Mouse (Mus musculus) embryonic facial prominence, embryonic 11.5 days (tissue): Measurements from ENCODE around the gene Sidt2. TPM values are rescaled to one million over a fixed set of nuclear protein-coding genes. Genes with fewer than 3 reads are reported as not detected.

Source experiments
- ATAC-seq: fragments of 200-750 bp; cut with Nextera tagmentation; replicated peaks from 2 replicates; pipeline ENCODE4 v1.8.0; 2017; ENCODE audit warnings: low read depth; ENCODE audit not compliant: insufficient number of reproducible peaks, low FRiP score, low TSS enrichment
- DNase-seq: peaks from one replicate; pipeline ENCODE4 v3.0.0-alpha.2; 2015; ENCODE audit warnings: low spot score
- H3K27ac ChIP-seq: fragments of 300-500 bp; sonication (generic); replicated peaks from 2 replicates; pipeline ENCODE4 v1.5.1; 2014; ENCODE audit warnings: mild to moderate bottlenecking, low read depth, low read length, control low read depth
- H3K27me3 ChIP-seq: fragments of 300-500 bp; sonication (generic); 2 replicates; pipeline ENCODE4 v1.6.1; 2014; ENCODE audit warnings: mild to moderate bottlenecking, low read length, moderate library complexity, mixed read lengths; ENCODE audit not compliant: control insufficient read depth, insufficient read depth
- H3K36me3 ChIP-seq: fragments of 300-500 bp; sonication (generic); replicated peaks from 2 replicates; pipeline ENCODE4 v1.6.1; 2014; ENCODE audit warnings: low read depth, mild to moderate bottlenecking, low read length, moderate library complexity, mixed read lengths; ENCODE audit not compliant: control insufficient read depth, insufficient read depth
- H3K4me1 ChIP-seq: fragments of 300-500 bp; sonication (generic); 2 replicates; pipeline ENCODE4 v1.6.1; 2014; ENCODE audit warnings: low read length, mixed read lengths; ENCODE audit not compliant: control insufficient read depth, insufficient read depth
- H3K4me2 ChIP-seq: fragments of 300-500 bp; sonication (generic); 2 replicates; pipeline ENCODE4 v1.6.1; 2014; ENCODE audit warnings: low read depth, mild to moderate bottlenecking, control low read depth, low read length, moderate library complexity
- H3K4me3 ChIP-seq: fragments of 300-500 bp; sonication (generic); 2 replicates; pipeline ENCODE4 v1.5.1; 2014; ENCODE audit warnings: low read depth, low read length, control low read depth
- H3K9ac ChIP-seq: fragments of 300-500 bp; sonication (generic); replicated peaks from 2 replicates; pipeline ENCODE4 v1.6.1; 2014; ENCODE audit warnings: mild to moderate bottlenecking, control low read depth, low read length
- H3K9me3 ChIP-seq: fragments of 300-500 bp; sonication (generic); replicated peaks from 2 replicates; pipeline ENCODE4 v1.6.1; 2016; ENCODE audit warnings: mild to moderate bottlenecking, low read length, inconsistent platforms, mixed read lengths; ENCODE audit not compliant: control insufficient read depth
- WGBS: fragments of 180-500 bp; shearing (Covaris S2); extraction: QIAGEN DNeasy Blood & Tissue Kit; methylation state at CpG from one replicate; pipeline ENCODE4 v1.1.7; 2014; 5-methylcytosine and 5-hydroxymethylcytosine counted together
- polyA plus RNA-seq: library from polyadenylated mRNA; unstranded; fragments of >200 nt; fragmentation: Nextera tagmentation; extraction: Ambion mirVana; gene quantifications from 2 replicates; pipeline ENCODE4 v1.2.1, GENCODE M21; 2014

The Sidt2 gene
- polyA plus RNA-seq, 1 experiment from 2014 or later, result 23.8 TPM

- H3K27me3 ChIP-seq, result no peaks in the 10 kb centered on the region
- no peak overlapping the region for H3K4me2 ChIP-seq
- no peak overlapping the region for H3K27ac ChIP-seq
- H3K4me3 ChIP-seq, result no peak overlapping the region
- no peaks in the 10 kb centered on the region for H3K4me1 ChIP-seq
- DNase-seq (no peak), ATAC-seq (no peak)
- H3K36me3 ChIP-seq, result peaks cover 6% of the 10 kb centered on the region
- no peaks in the 10 kb centered on the region for H3K9me3 ChIP-seq
- WGBS, result 89% methylated on average over 13 of the region's 13 CpGs
- H3K9ac ChIP-seq, result no peak overlapping the region
Observed at GRCm38 (mm10) chr9:45945721-45946120, 9.3 kb downstream of the Sidt2 start.

DNA sequence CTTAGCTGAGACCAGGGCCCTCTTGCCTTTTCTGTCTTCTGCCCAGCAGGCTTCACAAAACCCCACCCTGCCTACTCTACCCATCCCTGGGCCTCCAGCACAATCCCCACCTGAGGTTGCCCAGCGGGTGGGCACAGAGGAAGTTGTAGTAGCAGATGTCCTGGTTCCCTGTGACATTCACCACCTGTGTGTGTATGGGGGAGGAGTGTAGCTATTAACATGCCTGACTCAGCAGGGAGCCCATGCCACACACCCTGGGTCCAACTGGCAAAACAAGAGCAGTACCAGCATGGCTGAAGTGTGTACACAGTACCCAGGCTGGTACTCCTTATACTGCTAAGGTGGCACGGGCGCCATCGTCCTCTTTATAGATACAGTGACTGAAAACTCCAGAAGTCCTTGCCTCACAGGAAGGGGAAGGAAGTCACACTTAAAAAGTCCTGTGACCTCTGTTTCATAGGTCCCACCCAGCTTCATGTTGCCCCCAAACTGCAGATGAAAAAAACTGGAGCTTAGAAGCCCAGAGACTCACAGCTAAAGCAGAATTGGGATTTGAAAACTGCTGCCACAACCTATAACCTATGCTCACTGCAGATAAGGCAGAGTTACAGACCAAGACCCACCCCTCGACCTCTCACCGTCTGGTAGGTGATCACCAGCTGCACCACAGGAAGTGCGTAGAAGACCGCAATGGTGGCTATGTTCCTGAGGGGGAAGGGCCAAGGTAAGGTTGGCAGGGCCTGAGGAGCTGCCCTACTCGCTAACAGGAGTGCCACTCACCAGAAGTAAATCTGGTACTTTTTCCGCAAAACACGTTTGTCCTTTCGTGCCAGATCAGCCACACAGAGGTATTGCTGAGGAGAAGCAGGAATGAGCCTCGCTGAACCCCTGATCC lies 10.3 kb downstream of the Sidt2 start:
- H3K4me1 ChIP-seq, result no peaks in the 10 kb centered on the region
- 84% methylated on average over 13 of the region's 13 CpGs for WGBS
- no peaks in the 10 kb centered on the region for H3K9me3 ChIP-seq
- no peak for DNase-seq
- no peaks in the 10 kb centered on the region for H3K27me3 ChIP-seq
- H3K27ac ChIP-seq, result no peak overlapping the region
- no peak overlapping the region for H3K9ac ChIP-seq
- H3K4me3 ChIP-seq, result no peak overlapping the region
- H3K4me2 ChIP-seq, result no peak overlapping the region
- no peak for ATAC-seq
- peaks cover 6% of the 10 kb centered on the region for H3K36me3 ChIP-seq

GRCm38 (mm10) chr9:45943628-45944505 lies 11.2 kb downstream of the Sidt2 start:
- Histone ChIP-seq H3K4me1 (no peaks in the 10 kb centered on the region), H3K27ac (no peak overlapping the region), H3K36me3 (peaks cover 6% of the 10 kb centered on the region), H3K27me3 (no peaks in the 10 kb centered on the region), H3K4me3 (no peak overlapping the region), H3K9ac (no peak overlapping the region), H3K9me3 (no peaks in the 10 kb centered on the region), H3K4me2 (no peak overlapping the region)
- ATAC-seq, result peak; percentile 35; the same call in 1 of the 2 replicates
- 92% methylated on average over 8 of the region's 8 CpGs for WGBS
- no peak for DNase-seq

- Histone ChIP-seq H3K4me2 (no peak overlapping the region), H3K27ac (no peak overlapping the region), H3K36me3 (peaks cover 2% of the 10 kb centered on the region), H3K4me1 (no peaks in the 10 kb centered on the region), H3K4me3 (no peak overlapping the region), H3K9me3 (no peaks in the 10 kb centered on the region), H3K9ac (no peak overlapping the region), H3K27me3 (no peaks in the 10 kb centered on the region)
- 88% methylated on average over 8 of the region's 8 CpGs for WGBS
- no peak for ATAC-seq
- DNase-seq, result no peak
Observed at GRCm38 (mm10) chr9:45942916-45943315, 12.1 kb downstream of the Sidt2 start.

- H3K9ac ChIP-seq, result no peak overlapping the region
- peaks cover 2% of the 10 kb centered on the region for H3K36me3 ChIP-seq
- H3K27ac ChIP-seq, result no peak overlapping the region
- WGBS, result 92% methylated on average over 16 of the region's 16 CpGs
- DNase-seq, result no peak
- no peak overlapping the region for H3K4me3 ChIP-seq
- no peak for ATAC-seq
- H3K9me3 ChIP-seq, result no peaks in the 10 kb centered on the region
- H3K4me1 ChIP-seq, result no peaks in the 10 kb centered on the region
- no peaks in the 10 kb centered on the region for H3K27me3 ChIP-seq
- no peak overlapping the region for H3K4me2 ChIP-seq
Observed at GRCm38 (mm10) chr9:45942464-45942863, 12.6 kb downstream of the Sidt2 start.

DNA sequence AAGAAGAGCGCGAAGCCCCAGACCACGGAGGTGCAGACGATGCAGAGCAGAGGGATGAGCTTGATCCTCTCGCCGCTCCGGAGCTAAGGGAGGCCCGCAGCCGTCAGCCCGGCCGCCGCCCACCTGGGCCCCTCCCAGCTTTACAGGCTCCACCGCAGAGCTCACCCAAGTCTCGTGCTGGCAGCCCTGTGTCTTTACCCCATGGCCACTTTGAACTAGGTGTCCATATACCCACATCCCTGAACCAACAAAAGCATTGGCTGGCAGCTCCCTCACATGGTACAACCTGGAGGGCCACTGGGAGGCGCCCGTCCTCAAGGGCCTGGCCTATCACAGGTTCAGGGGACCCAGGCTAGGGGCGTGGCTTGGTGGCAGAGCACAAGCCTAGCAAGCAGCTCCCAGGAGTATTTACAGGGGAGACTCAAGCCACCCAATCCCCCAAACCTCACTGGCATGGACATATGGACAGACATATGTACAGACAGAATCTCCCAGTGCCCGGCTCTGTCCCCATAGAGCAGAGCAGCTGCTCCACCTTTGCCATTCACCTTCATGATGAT lies 13.6 kb downstream of the Sidt2 start:
- ATAC-seq (no peak), DNase-seq (no peak)
- no peaks in the 10 kb centered on the region for H3K27me3 ChIP-seq
- no peak overlapping the region for H3K4me2 ChIP-seq
- no peaks in the 10 kb centered on the region for H3K9me3 ChIP-seq
- peaks cover 2% of the 10 kb centered on the region for H3K36me3 ChIP-seq
- H3K27ac ChIP-seq, result no peak overlapping the region
- no peak overlapping the region for H3K4me3 ChIP-seq
- WGBS, result 60% methylated on average over 18 of the region's 18 CpGs
- no peaks in the 10 kb centered on the region for H3K4me1 ChIP-seq
- H3K9ac ChIP-seq, result no peak overlapping the region

DNA sequence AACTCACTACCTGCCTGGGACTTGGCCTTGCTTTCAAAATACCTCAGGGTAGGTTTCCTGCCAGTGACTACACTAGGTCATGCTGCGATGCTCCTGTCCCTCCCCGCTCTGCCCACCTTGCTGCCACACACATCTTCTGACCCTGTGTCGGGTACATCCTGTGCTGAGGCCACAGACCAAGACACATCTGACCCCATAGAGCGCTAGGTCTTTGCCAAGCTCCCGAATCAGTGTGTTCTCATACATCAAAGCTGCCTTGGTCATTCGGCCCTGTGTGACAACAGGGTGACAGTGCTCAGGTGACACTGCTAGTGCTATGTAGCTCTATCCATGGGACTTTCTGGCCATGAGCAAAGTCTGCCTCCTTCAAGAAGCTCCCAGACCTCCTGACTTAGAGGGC lies 15.3 kb downstream of the Sidt2 start:
- 84% methylated on average over 6 of the region's 6 CpGs for WGBS
- H3K9me3 ChIP-seq, result no peaks in the 10 kb centered on the region
- ATAC-seq (no peak), DNase-seq (no peak)
- H3K4me3 ChIP-seq, result no peak overlapping the region
- no peak overlapping the region for H3K27ac ChIP-seq
- H3K9ac ChIP-seq, result no peak overlapping the region
- H3K4me2 ChIP-seq, result no peak overlapping the region
- H3K27me3 ChIP-seq, result no peaks in the 10 kb centered on the region
- H3K36me3 ChIP-seq, result peaks cover 2% of the 10 kb centered on the region
- H3K4me1 ChIP-seq, result peaks cover 2% of the 10 kb centered on the region; the same call in 1 of the 2 replicates
